ENCODE assay signal across 12 mouse cellular contexts in genomic region chr14:28443254-28443944, GRCm38 (mm10).
"Had no signal": no experiment of that assay in that cellular context is flagged by ENCODE, and none has a peak within 500 bp of the region (broad histone marks: within the 10 kb centered on the region; RNA-seq: fewer than 3 reads in every experiment).

No protein-coding gene starts in this region.

- H3K4me3 ChIP-seq: left cerebral cortex, adult 2 months; limb, embryonic 15.5 days; midbrain, embryonic 15.5 days; neural tube, embryonic 13.5 days had no signal

- H3K36me3 ChIP-seq: limb, embryonic 15.5 days; midbrain, embryonic 15.5 days; neural tube, embryonic 13.5 days had no signal

- H3K9me3 ChIP-seq: limb, embryonic 15.5 days; midbrain, embryonic 15.5 days had no signal

- H3K27me3 ChIP-seq: limb, embryonic 15.5 days; midbrain, embryonic 15.5 days had no signal

- ATAC-seq: intestine, embryonic 16.5 days; midbrain, embryonic 15.5 days had no signal

- DNase-seq: lung, adult 18-20 months; retina, postnatal 1 day; right cerebral cortex, postnatal 4 days; spleen, adult 18-20 months; thymus, adult 18-20 months; thymus, postnatal 14 days had no signal

- H3K4me2 ChIP-seq: limb, embryonic 15.5 days; midbrain, embryonic 15.5 days; neural tube, embryonic 13.5 days had no signal

- H3K27ac ChIP-seq: left cerebral cortex, adult 2 months; limb, embryonic 15.5 days; liver, embryonic 14.5 days; midbrain, embryonic 15.5 days; neural tube, embryonic 13.5 days had no signal

- H3K9ac ChIP-seq: limb, embryonic 15.5 days; liver, embryonic 14.5 days; midbrain, embryonic 15.5 days; neural tube, embryonic 13.5 days had no signal
